Mouse (Mus musculus) gastrocnemius, postnatal 25 days (tissue): ENCODE measurements at regions not wholly inside any gene's neighbourhood (a gene's known extent, or its start where the extent isn't known, plus 50 kb on each side); places are given as distances from the start of the nearest gene placed in this dataset.
A peak's percentile ranks its signal among the peaks of the same experiment; 100 is the strongest.

ENCODE experiments used
- DNase-seq: peaks from one replicate; pipeline ENCODE4 v3.0.0; 2022

- DNase-seq = no peak
Measured at GRCm38 (mm10) chr10:61034056-61034455, 55.1 kb upstream of the Pcbd1 start.

DNA sequence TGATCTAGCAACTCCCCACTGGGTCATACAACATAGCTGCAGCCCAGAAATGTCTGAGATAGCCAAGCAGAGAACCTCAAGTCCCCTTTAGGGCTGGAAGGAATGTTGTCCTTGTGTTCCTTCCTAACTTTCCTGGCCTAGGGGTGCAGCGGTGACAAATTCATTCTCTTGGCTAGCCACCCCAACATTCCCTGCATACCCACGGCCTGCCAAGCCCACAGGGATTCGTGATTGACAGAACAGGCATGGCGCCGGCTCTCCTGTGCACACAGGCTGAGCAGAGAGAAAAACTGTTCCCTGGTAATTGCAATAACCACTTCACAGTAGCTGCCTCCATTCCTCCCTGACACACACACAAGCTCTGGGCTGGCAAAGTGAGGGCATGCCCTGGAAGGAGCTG, 60.5 kb upstream of the Pcbd1 start:
- peak; percentile 20 for DNase-seq

GRCm38 (mm10) chr10:61027215-61027614, 61.9 kb upstream of the Pcbd1 start:
- DNase-seq = no peak

DNA sequence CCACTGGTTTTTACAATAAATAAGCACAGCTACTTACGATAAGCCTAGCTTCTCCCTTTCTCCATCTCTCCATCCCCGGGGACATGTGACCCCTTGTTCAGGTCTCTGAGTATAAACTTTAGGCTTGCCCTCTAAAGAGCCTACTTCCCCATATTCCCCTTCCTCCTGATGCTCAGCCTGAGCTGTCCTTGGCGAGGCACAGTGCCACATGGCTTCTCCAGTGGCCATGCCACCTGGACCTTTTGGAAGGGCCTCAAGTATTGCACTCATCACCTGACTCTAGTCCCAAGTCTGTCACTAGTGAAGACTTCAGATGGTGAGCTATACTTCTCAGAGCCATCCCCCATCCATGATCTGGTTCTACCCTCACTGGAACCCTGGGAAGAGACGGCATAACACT, 64.1 kb upstream of the Pcbd1 start:
- DNase-seq = no peak

DNA sequence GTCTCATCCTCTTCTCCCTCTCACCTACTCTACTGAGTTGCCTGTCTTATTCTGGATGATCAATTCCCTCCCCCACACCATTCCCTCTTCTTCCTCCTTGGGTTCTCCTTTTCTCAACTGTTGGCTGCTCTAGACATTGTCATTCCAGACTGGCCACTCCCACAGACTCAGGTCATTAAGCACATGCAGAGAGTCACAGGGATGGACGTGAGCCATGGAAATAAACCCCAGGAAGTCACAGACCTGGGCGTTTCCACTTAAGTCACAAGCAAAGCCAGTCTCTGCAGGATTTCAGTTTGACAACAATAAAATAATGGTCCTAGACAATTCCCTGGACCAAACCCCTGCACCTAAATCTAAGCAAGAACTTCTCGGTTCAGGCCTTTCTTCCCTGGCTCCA, 65.0 kb upstream of the Pcbd1 start:
- no peak for DNase-seq

DNA sequence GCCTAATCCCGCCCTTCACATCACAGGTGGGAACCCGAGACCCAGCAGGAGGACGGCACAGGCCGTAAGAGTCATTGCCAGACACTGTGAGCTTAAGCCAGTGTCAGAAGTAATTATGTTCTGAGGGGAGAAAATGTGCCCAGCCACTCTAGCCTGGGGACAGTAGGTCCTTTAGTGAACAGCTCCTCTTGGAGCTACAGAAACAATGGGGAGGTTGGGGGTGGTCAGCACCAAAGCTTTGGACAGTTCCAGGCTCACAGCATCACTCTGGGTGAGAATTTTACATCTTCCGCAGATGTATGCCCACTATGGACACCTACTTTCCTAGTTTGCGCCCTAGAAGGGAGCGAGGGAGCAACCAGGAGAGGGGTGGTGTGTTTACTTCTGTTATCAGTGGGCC, 65.7 kb upstream of the Pcbd1 start:
- no peak for DNase-seq

GRCm38 (mm10) chr10:61019566-61019965, 69.6 kb upstream of the Pcbd1 start:
- no peak for DNase-seq

DNA sequence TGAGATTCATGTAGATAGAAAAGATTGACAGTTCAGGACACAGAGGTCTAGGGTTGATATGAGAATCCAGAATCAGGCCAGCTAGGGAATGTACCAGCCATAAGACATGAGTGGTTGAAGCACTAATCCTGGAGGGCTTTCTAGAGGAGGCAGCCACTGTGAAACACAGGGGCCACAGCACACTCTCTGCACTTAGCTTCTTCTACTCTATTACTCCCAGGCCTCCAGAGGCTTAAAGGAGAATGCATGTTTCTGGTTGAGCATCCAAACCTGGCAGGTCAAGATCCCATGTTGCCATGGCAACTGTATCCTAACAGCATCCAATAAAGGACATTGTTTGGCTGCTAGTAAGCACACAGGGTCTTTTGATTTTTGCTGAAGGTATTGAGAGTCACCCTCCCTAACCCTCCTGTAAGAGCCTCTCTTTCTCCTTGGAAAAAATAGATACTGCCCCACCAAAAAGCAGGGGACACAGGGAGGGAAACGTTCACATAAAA, 76.9 kb upstream of the Pcbd1 start:
- DNase-seq = no peak

DNA sequence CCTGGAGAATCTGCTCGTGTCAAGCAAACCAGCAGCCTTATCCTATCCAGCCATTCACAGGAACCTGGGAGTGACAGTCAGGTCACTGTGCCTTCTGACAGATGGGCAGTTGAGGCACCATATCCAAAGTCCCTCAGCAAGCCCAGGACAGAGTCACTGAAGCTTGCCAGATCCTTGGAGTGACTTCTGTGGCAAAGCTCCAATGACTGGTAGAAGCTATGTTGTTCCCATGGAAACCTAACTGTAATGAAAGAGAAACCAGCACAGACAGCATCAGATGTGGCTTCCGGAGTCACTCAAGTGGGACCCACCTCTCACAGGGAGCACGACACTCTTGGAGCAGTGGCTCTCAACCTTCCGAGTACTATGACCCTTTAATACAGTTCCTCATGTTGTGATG, 78.4 kb upstream of the Pcbd1 start:
- no peak for DNase-seq

DNA sequence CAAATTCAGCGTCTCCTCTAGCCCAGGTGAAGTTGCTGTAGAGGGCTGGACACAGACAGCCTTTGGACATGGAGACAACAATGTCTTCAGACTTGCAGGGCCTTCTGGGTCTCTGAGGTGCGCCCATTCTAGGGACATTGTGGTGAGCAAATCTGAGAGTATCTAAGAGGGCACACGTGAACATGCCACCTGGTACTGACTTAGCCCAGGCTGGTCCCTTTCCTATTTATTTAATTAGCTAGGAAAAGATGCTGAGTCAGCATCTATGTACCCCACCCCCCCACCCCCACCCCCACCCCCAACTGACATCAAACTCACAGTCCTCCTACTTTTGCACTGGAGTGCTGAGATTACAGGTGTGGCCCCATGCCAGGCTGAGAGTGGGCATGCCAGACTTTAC, 81.7 kb upstream of the Pcbd1 start:
- DNase-seq = no peak

DNA sequence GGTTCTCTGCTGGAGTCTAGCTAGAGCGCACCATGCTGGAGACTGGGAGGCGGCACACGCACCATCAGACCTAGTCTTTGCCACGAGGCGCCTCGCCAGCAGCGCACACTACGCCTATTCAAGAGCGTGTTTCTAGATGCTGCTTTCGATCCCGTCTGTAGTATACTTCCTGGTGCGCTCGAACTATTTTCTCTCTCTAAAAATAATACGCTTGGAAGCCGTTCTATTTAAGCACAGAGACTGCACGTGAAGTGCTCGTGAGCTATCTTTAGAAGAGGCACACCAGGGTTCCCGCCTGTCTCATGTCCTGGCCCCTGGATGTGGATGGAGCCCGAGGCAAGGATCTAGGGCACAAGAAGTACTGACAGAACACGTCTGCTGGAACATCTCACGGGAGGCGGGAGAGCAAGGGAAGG, 87.4 kb upstream of the Pcbd1 start:
- no peak for DNase-seq

- DNase-seq = no peak
Measured at GRCm38 (mm10) chr10:60997393-60997792, 91.7 kb upstream of the Pcbd1 start.

GRCm38 (mm10) chr10:60995908-60996640, 93.1 kb upstream of the Pcbd1 start:
- no peak for DNase-seq

GRCm38 (mm10) chr10:60985109-60985576, 104.0 kb upstream of the Pcbd1 start:
- no peak for DNase-seq

GRCm38 (mm10) chr10:60981770-60982169, 107.4 kb upstream of the Pcbd1 start:
- DNase-seq = no peak

- DNase-seq = no peak
Measured at GRCm38 (mm10) chr10:60973615-60974014, 115.5 kb upstream of the Pcbd1 start.

- no peak for DNase-seq
Measured at GRCm38 (mm10) chr10:60964843-60965242, 124.3 kb upstream of the Pcbd1 start.

DNA sequence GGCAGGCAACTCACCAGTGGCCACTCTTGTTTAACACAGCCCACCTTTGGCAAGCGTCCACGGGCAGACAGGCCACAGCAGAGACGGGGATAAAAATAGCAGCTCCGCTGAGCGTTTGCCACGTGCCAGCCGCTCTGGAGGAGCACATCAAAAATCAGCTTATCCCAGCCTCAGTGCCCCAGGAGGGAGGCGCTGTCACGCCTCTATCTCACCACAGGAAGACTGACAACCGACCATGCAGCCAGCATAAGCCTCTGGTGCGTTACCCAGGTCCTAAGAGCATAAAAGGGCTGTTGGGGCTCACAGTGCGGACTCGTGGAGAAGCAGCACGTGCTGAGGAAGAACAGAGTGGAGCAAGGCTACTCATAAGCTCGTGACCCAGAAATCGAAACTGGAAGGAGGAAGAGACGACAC, 126.4 kb upstream of the Unc5b start:
- DNase-seq = no peak

DNA sequence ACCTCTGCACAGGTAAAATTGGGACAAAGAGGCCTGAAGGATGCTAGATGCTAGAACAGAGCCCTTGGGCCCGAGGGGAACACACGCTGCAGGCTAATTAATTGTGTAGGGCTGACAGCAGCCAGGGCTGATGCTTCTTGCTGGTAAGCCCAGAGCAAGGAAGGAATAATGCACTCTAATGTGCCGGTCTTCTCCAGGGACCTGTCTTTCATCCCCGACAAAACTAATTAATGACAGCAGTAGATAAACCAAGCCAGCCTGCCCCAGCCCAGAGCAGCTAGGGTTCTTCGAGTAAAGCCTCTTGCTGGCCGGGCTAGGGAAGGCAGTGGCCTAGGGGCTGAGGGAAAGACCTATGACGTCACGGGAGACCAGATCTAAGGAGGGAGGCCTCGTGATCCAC, 124.1 kb upstream of the Unc5b start:
- DNase-seq = no peak

GRCm38 (mm10) chr10:60952495-60952894, 121.1 kb upstream of the Unc5b start:
- DNase-seq = no peak

DNA sequence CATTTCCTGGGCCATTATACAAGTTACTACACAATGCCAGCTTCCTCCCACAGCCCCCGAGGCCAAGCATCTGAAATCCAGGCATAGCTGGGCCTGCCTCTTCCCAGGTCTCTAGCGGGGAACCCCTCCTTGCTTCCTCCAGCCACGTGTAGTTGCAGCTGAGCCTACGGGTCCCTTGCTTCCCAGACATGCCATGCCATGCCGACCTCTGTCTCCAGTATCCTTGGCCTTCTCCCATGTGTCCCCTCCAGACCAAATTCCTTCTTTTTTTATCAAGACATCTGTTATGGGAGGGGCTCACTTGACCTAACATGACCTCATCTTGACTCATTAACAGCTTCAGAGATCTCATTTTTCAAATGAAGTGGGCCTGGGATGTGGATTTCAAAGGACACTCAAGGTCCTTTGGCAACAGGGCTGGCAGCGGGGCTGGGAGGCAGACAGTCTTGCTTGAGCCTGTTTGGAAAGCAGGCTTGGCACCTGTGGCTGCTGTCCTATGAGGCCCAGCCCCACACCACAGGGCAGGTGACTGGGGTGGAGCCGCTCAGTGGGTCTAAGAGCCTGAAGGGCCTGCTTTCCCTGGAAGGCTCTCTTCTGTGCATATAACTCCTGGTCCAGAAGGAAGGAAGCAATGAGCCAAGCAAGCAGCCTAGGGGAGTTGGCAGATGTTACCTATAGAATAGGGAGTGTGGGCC, 117.7 kb upstream of the Unc5b start:
- DNase-seq = no peak

GRCm38 (mm10) chr10:60943074-60943473, 111.7 kb upstream of the Unc5b start:
- DNase-seq = no peak

DNA sequence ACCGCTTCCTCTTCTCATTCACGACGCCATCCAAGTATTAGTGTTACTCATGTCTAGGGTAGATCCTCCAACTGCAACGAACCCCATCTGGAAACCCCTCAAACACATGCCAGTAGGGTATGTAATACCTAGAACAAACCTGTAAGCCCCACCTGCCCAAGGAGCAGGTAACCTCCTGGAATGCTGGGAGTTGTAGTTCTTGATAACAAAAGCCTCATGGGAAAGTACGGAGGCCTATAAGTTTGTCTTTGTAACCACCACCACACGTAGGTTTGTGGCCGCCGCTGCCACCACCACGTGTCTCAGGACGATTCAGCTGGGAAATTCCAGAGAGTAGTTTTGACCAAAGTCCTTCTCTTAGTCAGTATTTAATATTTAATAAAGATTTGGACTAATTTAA, 107.4 kb upstream of the Unc5b start:
- DNase-seq = no peak

DNA sequence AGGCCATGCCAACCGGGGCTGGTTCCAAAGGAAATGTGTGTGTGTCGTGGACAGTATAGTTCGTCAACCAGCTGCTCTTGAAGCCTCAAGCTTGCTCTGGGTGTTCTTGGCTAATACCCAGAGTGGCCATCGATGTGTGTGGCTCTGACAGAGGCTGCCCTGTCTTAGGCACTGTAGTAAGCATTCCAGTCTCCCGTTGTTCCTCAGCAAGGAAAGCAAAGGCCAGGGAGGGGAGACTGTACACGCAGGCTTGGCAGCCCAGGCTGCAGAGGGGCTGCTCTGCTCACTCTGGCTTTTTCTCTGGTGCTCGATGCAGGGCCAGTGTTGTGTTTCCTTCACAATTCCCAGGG, 106.1 kb upstream of the Unc5b start:
- DNase-seq = no peak
